Mouse (Mus musculus): ENCODE measurements around the gene Etfa. TPM values are rescaled to one million over a fixed set of nuclear protein-coding genes. Genes with fewer than 3 reads are reported as not detected.

Gene Etfa
- polyA plus RNA-seq, 1 experiment, result 45.3 TPM

DNA sequence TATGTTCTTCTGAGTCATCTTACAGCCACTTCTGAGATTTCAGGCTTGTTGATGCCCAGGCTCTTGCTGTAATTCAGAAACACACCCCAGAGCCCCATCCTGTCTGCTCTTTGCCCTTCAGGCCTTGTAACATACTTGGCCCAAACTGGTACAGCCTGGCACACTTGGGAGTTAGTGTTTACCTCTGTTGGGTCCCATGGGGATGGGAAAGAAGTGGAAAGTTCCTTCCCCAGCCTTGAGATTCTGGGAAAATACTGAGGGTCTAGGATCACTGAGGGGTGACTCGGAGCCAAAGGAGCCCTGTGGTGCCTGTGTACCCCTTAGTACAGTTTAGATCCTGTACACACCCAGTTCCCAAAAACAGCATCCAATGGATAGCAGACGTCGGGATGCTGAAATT, 90.3 kb downstream of the Etfa start:
- Histone ChIP-seq H3K27me3 (ENCODE audit: control insufficient read depth, insufficient read depth, low read length) (no peaks in the 10 kb centered on the region), H3K4me1 (replicated peaks; ENCODE audit: control insufficient read depth, insufficient read depth, low read length) (no peaks in the 10 kb centered on the region), H3K4me3 (ENCODE audit: control insufficient read depth, insufficient read depth, low read length) (no peak overlapping the region), H3K36me3 (ENCODE audit: control insufficient read depth, insufficient read depth, low read length) (no peaks in the 10 kb centered on the region), H3K27ac (ENCODE audit: control insufficient read depth, insufficient read depth, low read length) (no peak overlapping the region)
- DNase-seq, result no peak
- TF ChIP-seq POLR2A (IDR thresholded peaks at IDR 0.05; ENCODE audit: control insufficient read depth, extremely low read depth, insufficient read depth, low read length, poor library complexity), result no peak
- no peak for TF ChIP-seq CTCF (IDR thresholded peaks at IDR 0.05; ENCODE audit: borderline replicate concordance, control insufficient read depth, extremely low read depth, insufficient read depth, low read length, poor library complexity)
- WGBS, result 96% methylated on average over 3 of the region's 3 CpGs

DNA sequence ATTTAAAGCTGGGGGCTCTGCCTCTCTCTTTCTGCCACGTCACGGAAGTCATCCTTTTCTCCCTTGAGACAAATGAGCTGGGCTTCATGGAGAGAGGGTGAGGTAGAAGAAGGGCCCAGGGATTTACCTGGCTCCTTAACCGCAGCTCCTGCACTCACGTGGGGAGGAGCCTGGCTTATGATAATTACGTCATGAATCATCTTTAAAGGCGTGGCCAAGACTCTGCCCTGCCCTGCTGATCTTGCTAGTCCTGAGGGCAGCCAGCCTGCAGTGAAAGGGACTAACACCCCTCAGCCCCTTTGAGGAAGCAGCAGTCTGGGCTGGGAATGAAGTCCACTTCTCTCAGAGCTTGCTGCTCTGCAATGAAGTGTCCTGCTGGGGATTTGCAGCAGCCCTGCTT, 100.9 kb downstream of the Etfa start:
- DNase-seq, result no peak
- 88% methylated on average over 6 of the region's 6 CpGs for WGBS
- Histone ChIP-seq H3K4me3 (ENCODE audit: control insufficient read depth, insufficient read depth, low read length) (no peak overlapping the region), H3K36me3 (ENCODE audit: control insufficient read depth, insufficient read depth, low read length) (no peaks in the 10 kb centered on the region), H3K27me3 (ENCODE audit: control insufficient read depth, insufficient read depth, low read length) (no peaks in the 10 kb centered on the region), H3K27ac (ENCODE audit: control insufficient read depth, insufficient read depth, low read length) (no peak overlapping the region), H3K4me1 (replicated peaks; ENCODE audit: control insufficient read depth, insufficient read depth, low read length) (0 out of 2 replicates have a peak, but pooled peaks cover 3% of the 10 kb centered on the region)
- no peak for TF ChIP-seq CTCF (IDR thresholded peaks at IDR 0.05; ENCODE audit: borderline replicate concordance, control insufficient read depth, extremely low read depth, insufficient read depth, low read length, poor library complexity)

DNA sequence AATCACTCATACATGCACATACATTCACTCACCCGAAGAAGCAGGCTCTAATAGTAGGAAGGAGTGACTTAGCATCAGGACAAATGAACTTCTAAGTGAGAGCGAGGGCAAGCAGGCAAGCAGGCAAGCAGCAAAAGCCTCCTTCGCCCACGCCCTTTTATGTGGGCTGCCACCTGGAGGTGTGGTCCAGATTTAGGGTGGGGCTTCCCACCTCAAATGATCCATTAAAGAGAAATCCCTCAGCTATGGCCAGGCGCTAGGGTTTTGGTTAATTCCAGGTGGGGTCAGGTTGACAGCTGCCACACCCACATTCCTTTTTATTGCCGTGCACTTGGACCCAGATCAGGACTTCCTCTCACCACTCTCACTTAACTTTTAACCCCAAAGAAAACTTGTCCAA, 101.6 kb downstream of the Etfa start:
- H3K36me3 ChIP-seq (ENCODE audit: control insufficient read depth, insufficient read depth, low read length), result no peaks in the 10 kb centered on the region
- TF ChIP-seq CTCF (IDR thresholded peaks at IDR 0.05; ENCODE audit: borderline replicate concordance, control insufficient read depth, extremely low read depth, insufficient read depth, low read length, poor library complexity) (no peak), POLR2A (IDR thresholded peaks at IDR 0.05; ENCODE audit: control insufficient read depth, extremely low read depth, insufficient read depth, low read length, poor library complexity) (no peak)
- H3K4me1 ChIP-seq (replicated peaks; ENCODE audit: control insufficient read depth, insufficient read depth, low read length), result 0 out of 2 replicates have a peak, but pooled peaks cover 3% of the 10 kb centered on the region
- H3K4me3 ChIP-seq (ENCODE audit: control insufficient read depth, insufficient read depth, low read length), result no peak overlapping the region
- H3K27ac ChIP-seq (ENCODE audit: control insufficient read depth, insufficient read depth, low read length), result no peak overlapping the region
- WGBS, result 5% methylated on average over 6 of the region's 6 CpGs
- DNase-seq, result no peak
- no peaks in the 10 kb centered on the region for H3K27me3 ChIP-seq (ENCODE audit: control insufficient read depth, insufficient read depth, low read length)

DNA sequence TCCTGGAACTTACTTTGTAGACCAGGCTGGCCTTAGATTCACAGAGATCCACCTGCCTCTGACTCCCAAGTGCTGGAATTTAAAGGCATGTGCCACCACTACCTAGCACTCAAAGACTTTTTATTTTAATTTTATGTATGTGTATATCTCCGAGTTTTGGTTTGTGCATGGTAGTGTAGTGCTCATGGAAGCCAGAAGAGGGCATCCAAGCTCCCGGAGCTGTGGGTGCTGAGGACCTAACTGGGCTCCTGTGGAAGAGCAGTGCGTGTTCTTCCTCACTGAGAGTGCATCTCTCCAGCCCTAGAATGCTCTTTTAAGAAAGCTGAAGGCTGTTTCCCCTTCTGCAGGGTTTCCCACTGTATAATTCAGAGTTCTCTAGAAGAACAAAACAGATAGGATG, 102.2 kb downstream of the Etfa start:
- WGBS, result 67% methylated on average over 3 of the region's 3 CpGs
- TF ChIP-seq CTCF (IDR thresholded peaks at IDR 0.05; ENCODE audit: borderline replicate concordance, control insufficient read depth, extremely low read depth, insufficient read depth, low read length, poor library complexity), result no peak
- TF ChIP-seq POLR2A (IDR thresholded peaks at IDR 0.05; ENCODE audit: control insufficient read depth, extremely low read depth, insufficient read depth, low read length, poor library complexity), result no peak
- H3K27ac ChIP-seq (ENCODE audit: control insufficient read depth, insufficient read depth, low read length), result no peak overlapping the region
- no peak overlapping the region for H3K4me3 ChIP-seq (ENCODE audit: control insufficient read depth, insufficient read depth, low read length)
- H3K36me3 ChIP-seq (ENCODE audit: control insufficient read depth, insufficient read depth, low read length), result no peaks in the 10 kb centered on the region
- DNase-seq, result peak; percentile 6
- H3K4me1 ChIP-seq (replicated peaks; ENCODE audit: control insufficient read depth, insufficient read depth, low read length), result 0 out of 2 replicates have a peak, but pooled peaks cover 3% of the 10 kb centered on the region
- H3K27me3 ChIP-seq (ENCODE audit: control insufficient read depth, insufficient read depth, low read length), result no peaks in the 10 kb centered on the region

DNA sequence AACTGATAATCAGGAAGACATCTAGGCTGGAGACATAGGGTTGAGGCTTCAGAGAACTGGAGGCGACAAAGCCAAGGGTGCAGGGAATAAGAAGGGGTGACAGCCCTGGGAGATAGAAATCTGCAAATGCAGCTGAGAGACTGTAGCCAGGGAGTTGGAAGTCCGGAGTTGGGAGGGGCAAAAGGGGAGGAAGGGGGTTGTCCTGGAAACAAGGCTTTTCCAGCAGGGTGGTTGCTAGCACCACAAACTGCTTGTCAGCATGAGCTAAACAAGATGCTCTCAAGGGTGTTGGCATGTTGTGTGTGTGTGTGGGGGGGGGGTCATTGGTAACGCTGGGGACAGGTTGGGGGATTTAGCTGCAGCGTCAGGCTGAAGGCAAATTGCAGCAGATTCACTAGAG, 103.2 kb downstream of the Etfa start:
- no peak overlapping the region for H3K4me3 ChIP-seq (ENCODE audit: control insufficient read depth, insufficient read depth, low read length)
- 0 out of 2 replicates have a peak, but pooled peaks cover 3% of the 10 kb centered on the region for H3K4me1 ChIP-seq (replicated peaks; ENCODE audit: control insufficient read depth, insufficient read depth, low read length)
- no peak for DNase-seq
- no peaks in the 10 kb centered on the region for H3K27me3 ChIP-seq (ENCODE audit: control insufficient read depth, insufficient read depth, low read length)
- 86% methylated on average over 4 of the region's 4 CpGs for WGBS
- no peaks in the 10 kb centered on the region for H3K36me3 ChIP-seq (ENCODE audit: control insufficient read depth, insufficient read depth, low read length)
- no peak for TF ChIP-seq CTCF (IDR thresholded peaks at IDR 0.05; ENCODE audit: borderline replicate concordance, control insufficient read depth, extremely low read depth, insufficient read depth, low read length, poor library complexity)
- no peak for TF ChIP-seq POLR2A (IDR thresholded peaks at IDR 0.05; ENCODE audit: control insufficient read depth, extremely low read depth, insufficient read depth, low read length, poor library complexity)
- H3K27ac ChIP-seq (ENCODE audit: control insufficient read depth, insufficient read depth, low read length), result no peak overlapping the region

DNA sequence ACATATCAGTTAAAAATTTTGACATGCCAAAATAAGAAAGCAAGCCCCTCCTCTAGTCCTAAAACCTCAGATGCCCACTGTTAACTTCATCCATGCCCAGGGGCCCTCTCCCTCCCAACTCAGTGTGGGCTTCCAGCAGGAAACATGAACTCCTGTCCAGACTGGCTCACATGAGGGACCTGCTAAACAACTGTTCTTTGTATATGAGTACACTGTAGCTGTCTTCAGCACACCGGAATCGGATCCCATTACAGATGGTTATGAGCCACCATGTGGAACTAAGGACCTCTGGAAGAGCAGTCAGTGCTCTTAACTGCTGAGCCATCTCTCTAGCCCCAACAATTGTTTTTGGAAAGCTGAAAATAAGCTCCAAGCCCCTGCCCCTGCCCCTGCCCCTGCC, 105.3 kb downstream of the Etfa start:
- H3K36me3 ChIP-seq (ENCODE audit: control insufficient read depth, insufficient read depth, low read length), result no peaks in the 10 kb centered on the region
- H3K27me3 ChIP-seq (ENCODE audit: control insufficient read depth, insufficient read depth, low read length), result no peaks in the 10 kb centered on the region
- WGBS, result 96% methylated on average over 2 of the region's 2 CpGs
- H3K4me3 ChIP-seq (ENCODE audit: control insufficient read depth, insufficient read depth, low read length), result no peak overlapping the region
- DNase-seq, result no peak
- TF ChIP-seq POLR2A (IDR thresholded peaks at IDR 0.05; ENCODE audit: control insufficient read depth, extremely low read depth, insufficient read depth, low read length, poor library complexity) (no peak), CTCF (IDR thresholded peaks at IDR 0.05; ENCODE audit: borderline replicate concordance, control insufficient read depth, extremely low read depth, insufficient read depth, low read length, poor library complexity) (no peak)
- 0 out of 2 replicates have a peak, but pooled peaks cover 3% of the 10 kb centered on the region for H3K4me1 ChIP-seq (replicated peaks; ENCODE audit: control insufficient read depth, insufficient read depth, low read length)
- no peak overlapping the region for H3K27ac ChIP-seq (ENCODE audit: control insufficient read depth, insufficient read depth, low read length)
